Mouse (Mus musculus): ENCODE data around the gene Mamld1.

Mamld1 gene

DNA sequence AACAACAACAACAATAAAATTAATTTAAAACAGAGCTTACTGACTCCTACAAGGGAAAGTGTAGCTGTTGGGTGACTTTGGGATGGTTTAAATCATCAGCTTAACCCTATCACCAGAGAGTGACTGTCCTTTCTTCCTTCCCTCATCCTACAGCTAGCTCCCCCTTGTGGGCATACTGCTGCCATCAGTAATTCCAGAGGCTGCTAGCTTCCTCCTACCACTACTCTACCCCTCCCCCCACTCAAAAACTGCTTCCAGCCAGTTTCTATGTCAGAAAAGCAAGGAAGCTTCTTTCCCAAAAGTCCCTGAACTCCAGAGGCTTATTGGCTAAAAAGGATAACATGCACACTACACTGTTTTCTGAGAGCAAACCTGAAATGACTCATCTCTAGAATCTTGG, 81.4 kb downstream of the Mamld1 start:
- no peak for DNase-seq (ENCODE audit: low spot score in 2 of 2)

DNA sequence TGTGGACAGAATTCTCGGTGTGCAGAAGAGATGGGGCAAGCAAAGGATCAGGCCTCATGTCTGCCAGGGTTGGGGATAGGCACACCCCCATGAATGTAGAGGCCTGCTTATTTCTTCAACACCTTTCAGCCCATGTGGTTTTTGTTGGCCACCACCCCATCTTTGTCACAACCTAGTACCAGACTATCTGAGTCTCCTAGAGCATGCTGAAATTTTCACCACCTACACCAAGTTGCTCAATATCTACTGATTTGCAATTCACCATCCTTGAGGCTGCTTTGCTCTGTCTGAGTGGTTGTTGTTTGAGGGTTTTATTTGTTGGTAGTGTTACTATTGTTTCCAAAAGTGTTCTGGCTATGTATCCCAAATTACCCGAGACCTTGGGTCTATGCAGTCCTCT, 91.3 kb downstream of the Mamld1 start:
- DNase-seq (ENCODE audit: low spot score in 2 of 2), result no peak

DNA sequence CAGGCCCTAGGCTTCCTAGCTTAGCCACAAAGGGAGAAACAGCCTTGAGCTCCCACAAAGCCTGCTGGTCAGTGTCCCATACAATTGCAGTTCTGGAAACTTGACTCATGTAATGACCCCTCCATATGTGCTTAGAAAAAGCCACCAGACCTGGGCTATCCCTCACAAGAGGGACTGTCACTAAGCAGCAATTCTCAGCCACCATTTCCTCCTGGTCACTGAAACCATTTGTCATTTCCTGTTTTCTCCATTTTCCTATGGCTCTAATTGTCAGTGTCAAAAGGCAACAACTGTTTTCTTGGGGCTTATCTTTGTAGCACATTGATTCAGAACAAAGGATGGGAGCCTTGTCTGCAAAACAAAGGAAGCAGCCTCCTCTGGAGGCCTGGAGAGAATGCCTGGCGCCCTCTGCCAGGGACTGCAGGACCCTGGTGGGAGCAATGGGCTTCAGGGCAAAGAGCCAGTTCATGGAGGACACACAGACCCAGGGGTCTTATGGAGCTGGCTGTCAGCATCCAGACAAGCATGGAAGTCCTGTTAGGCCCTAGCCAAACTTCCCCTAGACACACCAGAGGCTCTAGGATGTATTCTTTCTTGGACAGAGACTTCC, 99.5 kb downstream of the Mamld1 start:
- DNase-seq (ENCODE audit: low spot score in 2 of 2), result no peak

DNA sequence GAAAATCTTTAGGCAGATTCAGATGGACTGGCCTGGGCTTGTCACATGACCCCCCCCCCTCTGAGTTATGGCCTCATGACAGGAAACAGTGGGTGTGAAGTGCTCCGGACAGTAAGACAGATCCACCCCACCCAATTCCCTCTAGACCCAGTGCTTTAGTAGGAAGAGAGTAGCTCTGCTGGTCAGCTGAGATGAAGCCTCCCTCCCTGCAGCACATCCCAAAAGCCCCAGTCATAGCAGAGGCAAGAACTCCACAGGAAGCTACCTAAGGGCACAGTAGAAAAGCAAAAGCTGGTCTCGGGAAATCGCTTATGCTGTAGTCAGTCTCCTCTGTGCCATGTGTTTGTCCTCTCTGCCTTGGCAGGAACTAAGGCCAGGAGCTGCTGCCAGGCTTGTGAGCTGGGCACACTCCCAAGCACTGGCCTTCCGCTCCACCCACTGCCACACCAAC, 100.5 kb downstream of the Mamld1 start:
- DNase-seq (ENCODE audit: low spot score in 2 of 2), result peak in 1 of 2 experiments; percentile 35

DNA sequence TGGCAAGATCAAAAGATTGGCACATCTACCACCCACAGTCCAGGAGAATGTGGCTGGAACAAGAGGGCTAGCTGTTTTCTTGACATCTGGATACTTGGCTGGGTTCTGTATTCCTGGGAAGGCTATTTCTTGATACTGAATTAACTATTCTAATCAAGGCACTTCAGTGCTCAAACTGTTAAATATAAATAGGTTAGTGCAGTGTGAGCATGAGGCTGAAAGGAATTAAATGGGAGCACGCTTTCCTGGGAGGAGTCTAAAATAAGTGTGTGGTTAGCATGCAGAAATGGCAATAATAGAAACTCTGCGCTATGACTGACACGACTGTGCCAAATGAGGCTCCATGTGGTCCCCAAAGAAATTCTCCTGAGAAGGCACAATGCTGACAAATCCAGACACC, 131.5 kb downstream of the Mamld1 start:
- no peak for DNase-seq (ENCODE audit: low spot score in 2 of 2)

DNA sequence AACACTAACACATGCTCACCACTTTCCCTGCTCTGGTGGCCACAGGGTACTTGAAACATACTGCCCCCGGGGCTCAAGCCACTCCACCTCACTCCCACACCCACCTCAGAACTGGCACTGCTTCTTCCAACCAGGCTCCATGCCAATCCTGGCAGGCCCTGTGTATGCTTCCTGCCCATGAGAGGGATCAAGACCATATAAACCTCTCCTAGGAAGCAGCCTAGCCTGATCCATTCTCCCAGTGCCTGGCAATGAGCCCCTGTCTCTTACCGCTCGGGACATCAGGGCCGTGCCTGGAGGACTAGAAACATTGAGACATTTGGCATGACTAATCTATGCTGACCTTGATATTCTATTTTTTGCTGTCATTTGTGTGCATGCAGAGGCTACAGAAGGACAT, 133.6 kb downstream of the Mamld1 start:
- DNase-seq (ENCODE audit: low spot score in 2 of 2), result no peak

DNA sequence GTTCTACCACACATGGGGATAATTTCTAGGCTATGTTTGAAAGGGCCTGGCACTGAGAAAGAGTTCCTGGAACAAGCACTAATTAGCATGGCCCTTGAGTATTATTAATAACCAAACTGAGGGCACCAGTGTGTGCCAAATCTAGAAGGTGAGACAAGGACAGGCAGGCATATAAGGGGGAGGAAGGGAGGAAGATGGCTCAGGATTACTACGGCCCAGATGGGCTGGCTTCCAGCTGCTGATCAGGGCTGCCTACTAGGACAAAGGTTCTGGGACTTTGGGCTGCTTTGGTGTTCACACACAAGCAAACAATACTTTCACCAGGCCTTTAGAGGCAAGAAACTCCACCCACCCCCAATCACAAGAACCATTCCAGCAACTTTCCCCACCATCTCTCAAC, 136.3 kb downstream of the Mamld1 start:
- DNase-seq (ENCODE audit: low spot score in 2 of 2), result no peak

DNA sequence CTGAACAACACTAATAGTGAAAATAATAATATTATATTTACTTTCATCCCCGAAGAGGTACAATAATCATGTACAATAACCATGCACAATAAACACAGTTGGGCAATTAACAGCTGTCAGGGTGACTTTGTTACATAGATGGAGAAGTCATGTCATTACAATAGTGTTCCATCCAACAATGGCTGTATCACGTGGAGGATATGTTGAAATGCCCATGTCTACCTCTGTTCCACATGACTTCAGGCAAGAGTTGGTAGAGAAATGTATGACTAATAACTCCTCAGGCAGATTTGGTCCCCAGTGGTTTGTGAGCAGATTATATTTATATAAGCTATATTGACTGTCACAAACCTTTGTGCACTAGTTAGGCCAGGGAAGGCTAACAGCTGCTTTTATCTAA, 154.7 kb downstream of the Mamld1 start:
- no peak for DNase-seq (ENCODE audit: low spot score in 2 of 2)
